In genomic region chr11:59058025-59058424, GRCm38 (mm10) we compare ENCODE assay signal across 29 mouse cellular contexts.
"Had no signal": no experiment of that assay in that cellular context is flagged by ENCODE, and none has a peak within 500 bp of the region (broad histone marks: within the 10 kb centered on the region; RNA-seq: fewer than 3 reads in every experiment).

No protein-coding gene starts in this region.

- DNase-seq: cerebellum, adult 2 months; cerebellum, adult 8-10 months; cerebellum, adult 9-10 months; cerebellum, adult 9-11 months; cerebellum, postnatal 10 days; cerebellum, postnatal 14 days; cerebellum, postnatal 25 days; cerebellum, postnatal 36 days; embryo, embryonic 11 days; forebrain, postnatal 0 days; gastrocnemius, adult 2 months; gastrocnemius, postnatal 10 days; gastrocnemius, postnatal 14 days; gastrocnemius, postnatal 25 days; gastrocnemius, postnatal 36 days; heart, adult 11 months; heart, adult 18-20 months; heart, adult 2 months had no signal

- H3K27me3 ChIP-seq: embryonic facial prominence, embryonic 12.5 days; embryonic facial prominence, embryonic 15.5 days; forebrain, embryonic 12.5 days; forebrain, embryonic 13.5 days; forebrain, embryonic 15.5 days had no signal

- H3K4me3 ChIP-seq: embryonic facial prominence, embryonic 10.5 days; embryonic facial prominence, embryonic 12.5 days; embryonic facial prominence, embryonic 13.5 days; embryonic facial prominence, embryonic 15.5 days; erythroblast, embryonic 14.5 days; forebrain, embryonic 10.5 days; forebrain, embryonic 12.5 days; forebrain, embryonic 13.5 days; forebrain, embryonic 15.5 days; gastrocnemius, adult 2 months; heart, adult 2 months had no signal

- H3K4me2 ChIP-seq: embryonic facial prominence, embryonic 12.5 days; embryonic facial prominence, embryonic 13.5 days; embryonic facial prominence, embryonic 15.5 days; forebrain, embryonic 12.5 days; forebrain, embryonic 13.5 days; forebrain, embryonic 15.5 days had no signal

- ATAC-seq: forebrain, embryonic 13.5 days; forebrain, embryonic 14.5 days; forebrain, embryonic 15.5 days; forebrain, embryonic 16.5 days; forebrain, postnatal 0 days had no signal

- H3K36me3 ChIP-seq: embryonic facial prominence, embryonic 10.5 days; embryonic facial prominence, embryonic 12.5 days; embryonic facial prominence, embryonic 13.5 days; embryonic facial prominence, embryonic 15.5 days; forebrain, embryonic 10.5 days; forebrain, embryonic 12.5 days; forebrain, embryonic 15.5 days had no signal

- H3K4me1 ChIP-seq: embryonic facial prominence, embryonic 10.5 days; embryonic facial prominence, embryonic 12.5 days; embryonic facial prominence, embryonic 13.5 days; embryonic facial prominence, embryonic 15.5 days; forebrain, embryonic 10.5 days; forebrain, embryonic 12.5 days; forebrain, embryonic 13.5 days; forebrain, embryonic 15.5 days had no signal

- H3K27ac ChIP-seq: embryonic facial prominence, embryonic 10.5 days; embryonic facial prominence, embryonic 12.5 days; embryonic facial prominence, embryonic 13.5 days; embryonic facial prominence, embryonic 15.5 days; forebrain, embryonic 10.5 days; forebrain, embryonic 12.5 days; forebrain, embryonic 13.5 days; forebrain, embryonic 15.5 days; gastrocnemius, adult 2 months; heart, adult 2 months had no signal

- H3K9ac ChIP-seq: embryonic facial prominence, embryonic 12.5 days; embryonic facial prominence, embryonic 13.5 days; embryonic facial prominence, embryonic 15.5 days; forebrain, embryonic 12.5 days; forebrain, embryonic 13.5 days; forebrain, embryonic 15.5 days; forebrain, postnatal 0 days had no signal

- H3K9me3 ChIP-seq: embryonic facial prominence, embryonic 10.5 days; embryonic facial prominence, embryonic 12.5 days; embryonic facial prominence, embryonic 13.5 days; embryonic facial prominence, embryonic 15.5 days; forebrain, embryonic 10.5 days; forebrain, embryonic 12.5 days; forebrain, embryonic 13.5 days; forebrain, embryonic 15.5 days had no signal
